Mouse (Mus musculus): ENCODE measurements around the gene Bcl2a1d. TPM values are rescaled to one million over a fixed set of nuclear protein-coding genes. Genes with fewer than 3 reads are reported as not detected.
"Not testable (repeated sequence)": the region's sequence is repeated elsewhere in the genome, so short reads cannot be mapped to it uniquely, and the experiment has no call there.

Bcl2a1d gene
- total RNA-seq, 2 experiments from 2014 or later: 0.57 to 1.1 TPM

- no peak for DNase-seq (ENCODE audit: low spot score in 2 of 2)
- intact Hi-C loops (cut with DNase I): loop anchor here (5.0 kb wide), 1 partner anchor 518 kb away; no protein-coding TSS in a partner anchor
Measured at GRCm38 (mm10) chr9:88709304-88709703, 22.4 kb downstream of the Bcl2a1d start.

GRCm38 (mm10) chr9:88706700-88707099, 25.0 kb downstream of the Bcl2a1d start:
- intact Hi-C loops (cut with DNase I): loop anchor here (5.0 kb wide), 1 partner anchor 521 kb away; no protein-coding TSS in a partner anchor
- no peak for DNase-seq (ENCODE audit: low spot score in 2 of 2)

DNA sequence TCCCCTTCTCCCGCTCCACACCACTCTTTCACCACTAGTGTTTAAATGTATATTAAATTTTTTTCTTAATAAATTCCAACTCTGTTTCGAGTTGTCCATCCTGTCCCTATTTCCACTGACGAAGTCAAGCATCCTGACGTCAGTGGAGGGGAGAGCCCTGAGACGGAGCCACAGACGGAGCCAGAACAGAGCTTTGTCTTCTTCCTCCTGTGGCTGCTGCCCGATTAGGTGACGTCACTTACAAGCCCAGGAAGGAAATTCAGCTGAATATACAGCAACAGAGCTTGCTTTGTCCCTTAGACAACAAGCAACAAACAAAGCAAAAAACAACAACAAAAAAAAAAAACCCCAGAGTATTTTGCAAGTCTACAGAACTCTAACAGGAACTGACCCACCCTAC, 26.6 kb downstream of the Bcl2a1d start:
- intact Hi-C loops (cut with DNase I): loop anchor here (5.0 kb wide), 1 partner anchor 522 kb away; no protein-coding TSS in a partner anchor
- not testable (repeated sequence) for DNase-seq (ENCODE audit: low spot score in 2 of 2)

GRCm38 (mm10) chr9:88698746-88699145, 33.0 kb downstream of the Bcl2a1d start:
- intact Hi-C loops (cut with DNase I); DNase-seq (ENCODE audit: low spot score in 2 of 2): not testable (repeated sequence)

DNA sequence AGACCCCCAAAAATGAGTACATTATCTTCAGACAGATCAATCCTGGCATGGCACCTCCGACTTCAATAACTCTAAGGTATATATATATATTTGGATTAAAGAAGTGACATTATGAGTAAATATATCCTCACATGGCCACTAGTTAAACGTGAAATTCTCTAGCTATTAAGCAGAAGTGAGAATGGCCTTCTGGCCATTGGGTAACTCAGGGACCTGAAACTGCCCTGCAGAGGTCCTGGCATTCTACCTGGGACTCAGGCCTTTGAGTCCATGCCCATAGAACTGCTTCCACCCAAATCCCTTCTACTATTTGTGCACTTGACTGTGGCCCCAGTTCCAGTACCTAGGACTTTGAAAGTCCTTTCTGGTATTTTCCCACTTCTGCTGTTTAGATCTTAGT, 40.4 kb downstream of the Bcl2a1d start:
- DNase-seq (ENCODE audit: low spot score in 2 of 2); intact Hi-C loops (cut with DNase I): not testable (repeated sequence)

DNA sequence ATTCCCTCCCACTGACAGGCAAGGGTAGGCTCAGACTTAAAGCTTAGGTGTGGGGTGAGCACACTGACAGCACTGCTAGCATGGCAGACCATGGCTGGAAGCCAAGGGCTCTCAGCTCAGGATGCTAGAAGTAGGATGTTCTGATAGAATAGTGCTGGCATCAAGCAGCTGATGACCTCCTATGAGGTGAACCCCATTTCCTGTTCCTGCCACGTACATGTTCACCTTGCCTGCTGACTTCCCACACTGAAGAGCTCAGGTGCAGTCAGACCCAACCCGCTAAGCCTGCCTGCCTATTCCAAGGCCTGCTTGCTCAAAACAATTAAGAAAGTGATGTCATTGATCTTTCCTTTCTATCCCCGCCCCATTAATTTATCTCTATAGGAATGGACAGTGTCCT, 42.3 kb downstream of the Bcl2a1d start:
- DNase-seq (ENCODE audit: low spot score in 2 of 2); intact Hi-C loops (cut with DNase I): not testable (repeated sequence)

- DNase-seq (ENCODE audit: low spot score in 2 of 2); intact Hi-C loops (cut with DNase I): not testable (repeated sequence)
Measured at GRCm38 (mm10) chr9:88686719-88687118, 45.0 kb downstream of the Bcl2a1d start.

Other genes starting within 250 kb of the Bcl2a1d start
- 10 to 100 TPM; 58.2 to 67.8 TPM for gene Syncrip, start 249.3 kb downstream of the Bcl2a1d start, total RNA-seq (2021)
- 10 to 100 TPM; 22.4 to 23.8 TPM for gene Zfp949, start 183.9 kb downstream of the Bcl2a1d start, total RNA-seq (2021)
- gene Trim43a, start 151.0 kb downstream of the Bcl2a1d start, total RNA-seq (2021): 1 to 10 TPM; 1.2 to 1.5 TPM
- gene Mthfsl, start 11.6 kb downstream of the Bcl2a1d start, total RNA-seq (2021): 10 to 100 TPM; 29.7 to 31.6 TPM
- under 1 TPM in 1 of 2 experiments, not detected in 1; 0.17 TPM for gene Trim43c, start 107.2 kb upstream of the Bcl2a1d start, total RNA-seq (2021)
- gene Bcl2a1a, start 225.0 kb upstream of the Bcl2a1d start, total RNA-seq (2021): not detected

Data from left cerebral cortex, postnatal 36 days (tissue).